Mouse (Mus musculus) CH12.LX (cell line): Measurements from ENCODE around the gene Ephb6. TPM values are rescaled to one million over a fixed set of nuclear protein-coding genes. Genes with fewer than 3 reads are reported as not detected.

ENCODE experiments used
- DNase-seq: peaks from one replicate; pipeline ENCODE4 v3.0.0-alpha.2; 2013; ENCODE audit errors: extremely low read depth
- H3K27ac ChIP-seq: 2 replicates; pipeline ENCODE4 v1.5.1; 2012; ENCODE audit warnings: low read depth, mild to moderate bottlenecking, control low read depth, moderate library complexity; ENCODE audit not compliant: insufficient read depth
- H3K27me3 ChIP-seq: replicated peaks from 2 replicates; pipeline ENCODE3; 2012; ENCODE audit warnings: inconsistent platforms
- H3K36me3 ChIP-seq, 2 experiments: replicated peaks in 1 of 2; 2 replicates each; pipeline versions ENCODE3 to v1.6.1; 2012; ENCODE audit warnings: inconsistent platforms in 1 of 2, low read length in 1 of 2, mild to moderate bottlenecking in 1 of 2, mixed read lengths in 1 of 2, moderate library complexity in 1 of 2; ENCODE audit not compliant: control insufficient read depth in 1 of 2, insufficient read depth in 1 of 2
- H3K4me1 ChIP-seq, 2 experiments: 2 replicates each; pipeline ENCODE4 v1.6.1; 2012; ENCODE audit warnings: inconsistent platforms in 1 of 2, moderate library complexity in 1 of 2; ENCODE audit not compliant: insufficient read depth in 2 of 2, control insufficient read depth in 1 of 2
- H3K4me2 ChIP-seq: 2 replicates; pipeline ENCODE4 v1.6.1; 2012; ENCODE audit warnings: low read depth, mild to moderate bottlenecking, control low read depth; ENCODE audit not compliant: poor library complexity, insufficient read depth, severe bottlenecking
- H3K4me3 ChIP-seq, 3 experiments: fragments of 150-350 bp in 1 of 3; sonication (generic) in 1 of 3; replicated peaks in 1 of 3; 2 replicates each; pipeline versions ENCODE3 to v1.5.1; 2011 to 2012; ENCODE audit warnings: low read depth in 2 of 3, low read length in 2 of 3, mild to moderate bottlenecking in 2 of 3, moderate library complexity in 2 of 3, control low read depth in 1 of 3, improper control_type of control experiment in 1 of 3, inconsistent platforms in 1 of 3, mixed read lengths in 1 of 3; ENCODE audit not compliant: poor library complexity in 1 of 3
- H3K79me2 ChIP-seq: replicated peaks from 2 replicates; pipeline ENCODE4 v1.6.1; 2012; ENCODE audit warnings: mild to moderate bottlenecking, moderate library complexity; ENCODE audit not compliant: control insufficient read depth, poor library complexity, insufficient read depth, severe bottlenecking; ENCODE audit errors: extremely low read depth
- H3K9ac ChIP-seq: 2 replicates; pipeline ENCODE4 v1.6.1; 2012; ENCODE audit warnings: low read depth, mild to moderate bottlenecking, control low read depth, moderate library complexity; ENCODE audit not compliant: insufficient read depth
- H3K9me3 ChIP-seq: replicated peaks from 2 replicates; pipeline ENCODE3; 2012; ENCODE audit warnings: low read length, inconsistent platforms, mixed read lengths
- CHD2 ChIP-seq: IDR thresholded peaks from 2 replicates; pipeline ENCODE4 v1.6.1; 2011; ENCODE audit warnings: low read length, improper control_type of control experiment
- GABPA ChIP-seq: IDR thresholded peaks from 2 replicates; pipeline ENCODE4 v1.6.1; 2012; ENCODE audit warnings: low read depth, low read length, improper control_type of control experiment, inconsistent platforms; ENCODE audit not compliant: insufficient replicate concordance
- HCFC1 ChIP-seq: IDR thresholded peaks from 2 replicates; pipeline ENCODE4 v1.6.1; 2012; ENCODE audit warnings: low read depth, mild to moderate bottlenecking, inconsistent platforms, low read length, improper control_type of control experiment
- JUN ChIP-seq: IDR thresholded peaks from 2 replicates; pipeline ENCODE4 v1.6.1; 2011; ENCODE audit warnings: low read depth, mild to moderate bottlenecking, low read length, improper control_type of control experiment, moderate library complexity; ENCODE audit not compliant: insufficient read depth
- JUND ChIP-seq: conservative IDR thresholded peaks from 2 replicates; pipeline ENCODE4 v1.6.1; 2011; ENCODE audit warnings: low read depth, low read length, improper control_type of control experiment
- KAT2A ChIP-seq: IDR thresholded peaks from 2 replicates; pipeline ENCODE4 v1.6.1; 2012; ENCODE audit warnings: low read length, improper control_type of control experiment, inconsistent platforms; ENCODE audit not compliant: insufficient replicate concordance
- MAZ ChIP-seq: IDR thresholded peaks from 2 replicates; pipeline ENCODE4 v1.6.1; 2012; ENCODE audit warnings: low read depth, mild to moderate bottlenecking, inconsistent platforms, low read length, improper control_type of control experiment, moderate library complexity
- MXI1 ChIP-seq: IDR thresholded peaks from 2 replicates; pipeline ENCODE4 v1.6.1; 2011; ENCODE audit warnings: mild to moderate bottlenecking, low read depth, low read length, improper control_type of control experiment
- MYC ChIP-seq: IDR thresholded peaks from 2 replicates; pipeline ENCODE4 v1.6.1; 2011; ENCODE audit warnings: low read depth, mild to moderate bottlenecking, improper control_type of control experiment, low read length
- NELFE ChIP-seq: IDR thresholded peaks from 2 replicates; pipeline ENCODE4 v1.6.1; 2011; ENCODE audit warnings: low read depth, low read length, improper control_type of control experiment
- RAD21 ChIP-seq: IDR thresholded peaks from 2 replicates; pipeline ENCODE4 v1.6.1; 2011; ENCODE audit warnings: low read depth, mild to moderate bottlenecking, low read length, improper control_type of control experiment, moderate library complexity
- RCOR1 ChIP-seq: conservative IDR thresholded peaks from 2 replicates; pipeline ENCODE4 v1.6.1; 2012; ENCODE audit warnings: low read depth, mild to moderate bottlenecking, inconsistent platforms, low read length, improper control_type of control experiment
- SIN3A ChIP-seq: IDR thresholded peaks from 2 replicates; pipeline ENCODE4 v1.6.1; 2012; ENCODE audit warnings: low read length, improper control_type of control experiment, inconsistent platforms
- TCF12 ChIP-seq: IDR thresholded peaks from 2 replicates; pipeline ENCODE4 v1.6.1; 2014; ENCODE audit warnings: low read depth, mild to moderate bottlenecking, inconsistent platforms, low read length, improper control_type of control experiment
- UBTF ChIP-seq: IDR thresholded peaks from 2 replicates; pipeline ENCODE4 v1.6.1; 2012; ENCODE audit warnings: low read depth, mild to moderate bottlenecking, inconsistent platforms, low read length, improper control_type of control experiment, moderate library complexity
- USF1 ChIP-seq: IDR thresholded peaks from 2 replicates; pipeline ENCODE4 v1.6.1; 2014; ENCODE audit warnings: low read depth, mild to moderate bottlenecking, inconsistent platforms, low read length, improper control_type of control experiment
- ZNF384 ChIP-seq: IDR thresholded peaks from 2 replicates; pipeline ENCODE4 v1.6.1; 2012; ENCODE audit warnings: low read depth, low read length, improper control_type of control experiment, inconsistent platforms
- dilution Hi-C: fragments of 300-500 bp; cut with MboI; formaldehyde crosslinking; loops from 2 replicates; pipeline ENCODE4 v1.14.3; 2020; ENCODE audit warnings: low sequenced_read_pairs; ENCODE audit not compliant: extremely low pct_unique_long_range_greater_than_20kb, extremely low pct_ligation_motif_present
- in situ Hi-C: fragments of 300-500 bp; cut with MboI; formaldehyde crosslinking; loops from 3 replicates; pipeline ENCODE4 v1.14.3; 2019; ENCODE audit warnings: low sequenced_read_pairs, low pct_ligation_motif_present, low pct_unique_long_range_greater_than_20kb, mixed read lengths
- polyA plus RNA-seq: library from polyadenylated mRNA; unstranded; fragments of >175 nt; gene quantifications from 2 replicates; pipeline ENCODE4 v1.2.1, GENCODE M21; 2012; ENCODE audit warnings: low read depth; ENCODE audit not compliant: insufficient read length
- total RNA-seq, 2 experiments: library from RNA; depleted of rRNA; stranded (reverse); fragments of 300-350 nt in 1 of 2; fragments of >200 nt in 1 of 2; gene quantifications; 2 replicates each; pipeline ENCODE4 v1.2.3; 2012 to 2014

Gene Ephb6
- total and polyA plus RNA-seq, 3 experiments, result not detected

DNA sequence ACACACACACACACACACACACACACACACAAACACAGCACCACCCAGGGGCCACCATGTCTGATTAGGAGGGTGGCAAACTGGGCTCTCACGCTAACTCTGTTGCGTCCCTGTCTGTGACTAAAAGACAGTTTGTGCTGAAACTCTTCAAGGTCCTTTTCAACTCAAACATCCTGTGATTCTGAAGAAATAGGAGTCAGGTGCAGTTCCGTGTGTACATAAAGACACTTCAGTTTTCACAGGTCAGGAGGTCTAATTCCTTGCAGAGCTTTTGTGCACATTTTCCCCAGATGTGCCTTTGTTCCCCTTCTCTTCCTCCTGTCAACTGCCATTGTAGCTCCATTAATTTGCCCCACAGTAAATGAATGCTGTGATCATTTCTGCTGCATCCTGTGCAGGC lies 35.2 kb downstream of the Ephb6 start:
- no peaks in the 10 kb centered on the region for H3K27me3 ChIP-seq
- no peak overlapping the region for H3K9ac ChIP-seq
- H3K4me3 ChIP-seq, result no peak overlapping the region
- no peak for TF ChIP-seq MAZ
- no peak for TF ChIP-seq JUND
- TF ChIP-seq ZNF384, result no peak
- TF ChIP-seq HCFC1, result no peak
- TF ChIP-seq TCF12, result no peak
- no peak for TF ChIP-seq NELFE
- TF ChIP-seq USF1, result no peak
- no peak for TF ChIP-seq MYC
- no peak for TF ChIP-seq UBTF
- TF ChIP-seq MXI1, result no peak
- TF ChIP-seq GABPA, result no peak
- TF ChIP-seq SIN3A, result no peak
- no peak for TF ChIP-seq JUN
- H3K27ac ChIP-seq, result no peak overlapping the region
- no peaks in the 10 kb centered on the region for H3K79me2 ChIP-seq
- H3K4me2 ChIP-seq, result no peak overlapping the region
- H3K4me1 ChIP-seq, result peaks cover 0 to 6% of the 10 kb centered on the region in 2 experiments; a peak in 1 of 4 replicates
- no peak for DNase-seq
- no peaks in the 10 kb centered on the region for H3K9me3 ChIP-seq
- in situ Hi-C loops (no loop called here), dilution Hi-C loops (no loop called here)
- H3K36me3 ChIP-seq, result no peaks in the 10 kb centered on the region

DNA sequence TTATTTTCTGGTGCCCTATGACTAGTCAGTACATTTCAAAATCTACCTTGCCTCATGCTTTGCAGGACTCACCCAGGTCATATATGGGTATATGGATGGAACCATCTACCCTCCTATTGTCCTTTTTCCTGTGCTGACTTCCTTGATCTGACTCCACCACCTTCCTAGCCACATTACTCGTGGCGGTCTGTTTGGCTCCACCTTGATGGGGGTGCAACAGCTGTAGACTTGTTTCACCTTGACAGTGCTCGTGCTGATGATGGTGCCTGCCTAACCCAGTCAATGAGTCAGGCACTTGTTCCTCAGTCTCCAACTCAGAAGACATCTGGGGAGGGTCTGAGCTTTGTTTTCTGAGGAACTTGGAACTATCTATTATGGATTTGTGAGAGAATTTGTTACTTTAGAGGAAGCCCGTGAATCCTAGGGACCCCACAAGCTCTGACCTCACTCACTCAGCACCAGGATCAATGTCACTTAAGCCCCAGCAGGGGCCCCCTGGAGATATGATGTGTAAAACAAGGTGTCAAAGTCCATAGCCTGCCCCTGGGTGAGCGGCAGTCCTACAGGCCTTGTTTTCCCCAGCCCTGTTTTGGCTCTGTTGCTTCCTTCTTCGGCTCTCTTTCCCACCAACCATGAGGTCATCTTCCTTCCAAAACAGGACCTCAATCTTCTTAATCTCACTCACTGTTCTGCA lies 36.0 kb downstream of the Ephb6 start:
- DNase-seq, result no peak
- H3K9me3 ChIP-seq, result no peaks in the 10 kb centered on the region
- H3K4me2 ChIP-seq, result no peak overlapping the region
- in situ Hi-C loops, result no loop called here
- no peaks in the 10 kb centered on the region for H3K79me2 ChIP-seq
- no peaks in the 10 kb centered on the region for H3K27me3 ChIP-seq
- no peak overlapping the region for H3K9ac ChIP-seq
- peaks cover 0 to 6% of the 10 kb centered on the region in 2 experiments; a peak in 1 of 4 replicates for H3K4me1 ChIP-seq
- no peaks in the 10 kb centered on the region for H3K36me3 ChIP-seq
- TF ChIP-seq KAT2A (no peak), CHD2 (no peak), HCFC1 (no peak), RCOR1 (no peak), ZNF384 (no peak), RAD21 (no peak), TCF12 (no peak), NELFE (no peak)
- dilution Hi-C loops, result no loop called here
- H3K27ac ChIP-seq, result no peak overlapping the region
- no peak overlapping the region for H3K4me3 ChIP-seq
